Mouse (Mus musculus) kidney, postnatal 14 days (tissue): ENCODE data around the gene Epo.
A peak's percentile ranks its signal among the peaks of the same experiment; 100 is the strongest.

Experiments used
- DNase-seq: peaks from one replicate; pipeline ENCODE4 v3.0.0; 2022; ENCODE audit warnings: mixed read lengths

The Epo gene

GRCm38 (mm10) chr5:137539291-137539801, 6.3 kb upstream of the Epo start:
- DNase-seq = no peak

DNA sequence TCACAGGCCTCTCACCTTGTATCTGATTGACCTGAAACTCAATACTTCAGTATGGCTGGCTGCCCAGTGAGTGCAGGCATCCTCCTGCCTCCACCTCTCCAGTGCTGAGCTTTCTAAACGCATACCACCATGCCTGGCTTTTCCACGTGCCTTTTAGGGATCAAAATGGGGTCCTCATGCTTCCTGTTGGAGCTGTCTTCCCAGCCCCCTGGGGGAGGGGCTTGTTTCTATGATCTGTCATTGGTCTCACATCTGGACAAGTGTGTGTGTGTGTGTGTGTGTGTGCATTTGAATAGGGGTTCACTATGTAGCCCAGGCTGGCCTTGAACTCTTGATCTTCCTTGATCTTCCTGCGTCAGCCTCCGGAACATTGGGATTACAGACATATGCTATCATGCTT, 4.4 kb upstream of the Epo start:
- DNase-seq = no peak

DNA sequence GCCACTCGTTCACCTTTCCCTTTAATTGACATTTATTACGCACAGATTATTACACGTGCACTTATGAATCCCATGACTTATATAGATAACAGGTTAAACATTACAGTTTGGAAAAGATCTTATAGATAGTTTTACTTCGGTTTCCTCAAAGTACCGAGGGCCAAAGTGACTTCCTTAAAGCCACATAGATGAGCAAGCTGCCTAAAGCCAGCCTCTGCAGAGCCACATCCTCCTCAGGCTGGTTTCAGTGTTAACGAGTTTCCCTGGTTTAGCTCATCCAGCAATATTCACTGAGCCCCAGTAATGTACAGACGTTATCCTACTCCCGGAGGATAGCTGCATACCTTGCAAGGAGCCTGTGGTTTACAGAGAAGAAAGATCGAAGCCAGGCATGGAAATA, 2.3 kb upstream of the Epo start:
- DNase-seq = no peak

- DNase-seq = no peak
Observed at GRCm38 (mm10) chr5:137534762-137535161, 1.7 kb upstream of the Epo start.

DNA sequence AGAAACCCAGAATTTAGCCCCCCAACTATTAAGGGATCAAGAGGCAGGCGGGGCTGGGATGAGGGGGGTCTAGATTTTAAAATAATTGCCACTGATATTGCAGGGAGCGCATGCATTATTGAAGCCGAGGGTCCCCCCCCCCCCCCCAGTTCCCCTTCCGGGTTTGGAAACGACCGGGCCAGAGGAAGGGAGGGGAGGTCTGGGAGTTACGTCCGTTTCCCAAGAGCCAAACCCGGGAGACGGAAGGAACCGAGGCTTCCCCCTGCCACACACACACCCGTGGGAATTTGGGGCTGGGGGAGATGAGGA, 280 bp downstream of the Epo start:
- no peak for DNase-seq

GRCm38 (mm10) chr5:137532131-137532807, 773 bp downstream of the Epo start:
- no peak for DNase-seq

DNA sequence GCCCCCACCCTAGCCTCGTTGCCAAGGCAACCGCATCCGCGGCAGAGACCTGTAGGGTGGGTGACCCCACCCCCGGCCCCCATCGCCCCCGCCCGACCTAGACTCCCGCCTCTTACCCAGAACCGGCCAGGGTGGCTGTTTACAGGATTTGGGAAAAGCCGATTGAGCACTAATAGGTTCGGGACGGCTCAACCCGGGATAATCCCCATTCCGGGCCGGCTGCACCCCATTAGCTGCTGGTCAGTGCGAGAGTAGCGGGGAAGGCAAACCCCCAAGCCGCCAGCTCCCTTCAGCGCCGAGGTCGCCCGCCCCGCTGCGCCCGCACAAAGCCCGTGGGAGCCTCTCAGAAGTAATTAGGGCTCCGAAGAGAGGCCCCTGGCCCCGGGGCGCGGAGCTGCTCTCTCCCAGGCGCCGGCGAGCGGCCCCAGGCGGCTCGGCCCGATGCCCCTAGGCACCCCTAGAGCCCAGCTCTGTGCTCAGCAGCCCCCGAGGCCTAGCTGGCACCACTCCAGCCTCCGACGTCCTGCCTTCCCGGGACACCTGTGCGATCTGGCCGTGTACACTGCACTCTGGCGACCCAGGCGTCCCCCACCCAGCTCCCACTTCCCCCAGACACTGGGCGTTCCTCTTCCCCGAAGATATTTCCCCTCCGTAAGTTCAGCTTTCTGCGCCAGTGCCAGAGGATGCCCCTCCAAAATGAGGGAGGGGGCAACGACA, 1.5 kb downstream of the Epo start:
- peak; percentile 74 for DNase-seq

GRCm38 (mm10) chr5:137530588-137531413, 2.2 kb downstream of the Epo start:
- DNase-seq = peak; percentile 83

DNA sequence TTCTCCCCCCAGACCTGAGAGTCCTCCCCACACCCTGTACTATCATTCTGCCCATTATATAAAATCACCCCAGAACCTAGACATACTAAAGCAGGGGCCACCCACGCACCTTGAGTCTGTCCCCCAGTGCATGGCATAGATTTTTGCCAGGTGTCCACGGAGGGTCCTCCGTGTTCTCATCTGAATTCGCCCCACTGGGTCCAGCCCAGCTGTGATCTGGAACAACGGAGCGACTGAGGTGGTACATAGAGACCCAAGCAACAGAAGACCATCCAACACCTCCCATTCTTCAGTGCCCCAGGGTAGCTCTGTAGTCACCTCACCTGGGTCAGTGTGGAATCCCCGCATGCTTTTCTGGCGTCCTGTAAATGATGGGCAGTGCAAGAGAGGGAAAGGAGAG, 3.0 kb downstream of the Epo start:
- no peak for DNase-seq

DNA sequence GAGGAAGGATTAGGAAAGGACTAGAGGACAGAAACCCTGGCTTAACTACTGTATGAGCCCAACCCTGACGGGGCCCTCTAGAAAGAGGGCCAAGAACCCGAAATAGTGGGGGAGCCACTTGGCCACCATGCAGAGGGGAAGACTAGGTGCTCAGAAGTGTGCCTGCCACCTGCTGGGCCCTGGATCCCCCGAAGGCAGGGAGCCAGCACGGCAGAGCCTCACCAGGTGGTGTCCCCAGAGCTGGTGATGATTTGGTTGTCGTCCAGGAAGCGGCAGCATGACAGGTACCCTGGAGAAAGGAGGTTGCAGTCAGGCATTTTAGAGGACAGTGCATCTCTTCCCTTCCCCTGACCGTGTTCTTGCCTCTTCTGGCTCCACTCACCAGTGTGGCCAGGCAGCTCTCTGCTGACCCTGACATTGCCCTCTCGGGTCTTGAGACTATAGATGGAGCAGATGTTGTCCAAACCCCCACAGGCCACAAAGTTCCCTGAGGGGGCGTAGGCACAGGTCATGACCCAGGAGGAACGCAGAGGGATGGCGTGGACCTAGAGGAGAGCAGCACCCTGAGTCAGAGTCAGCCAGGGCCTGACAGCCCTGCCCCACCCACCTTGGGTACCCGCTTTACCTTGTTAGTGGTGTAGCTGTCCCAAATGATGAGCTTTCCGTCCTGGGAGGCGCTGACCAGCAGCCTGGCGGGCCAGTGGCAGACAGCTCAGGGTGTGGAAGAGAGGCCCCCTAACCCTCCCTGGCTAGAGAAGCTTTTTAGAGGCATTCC, 3.6 kb downstream of the Epo start:
- DNase-seq = no peak

DNA sequence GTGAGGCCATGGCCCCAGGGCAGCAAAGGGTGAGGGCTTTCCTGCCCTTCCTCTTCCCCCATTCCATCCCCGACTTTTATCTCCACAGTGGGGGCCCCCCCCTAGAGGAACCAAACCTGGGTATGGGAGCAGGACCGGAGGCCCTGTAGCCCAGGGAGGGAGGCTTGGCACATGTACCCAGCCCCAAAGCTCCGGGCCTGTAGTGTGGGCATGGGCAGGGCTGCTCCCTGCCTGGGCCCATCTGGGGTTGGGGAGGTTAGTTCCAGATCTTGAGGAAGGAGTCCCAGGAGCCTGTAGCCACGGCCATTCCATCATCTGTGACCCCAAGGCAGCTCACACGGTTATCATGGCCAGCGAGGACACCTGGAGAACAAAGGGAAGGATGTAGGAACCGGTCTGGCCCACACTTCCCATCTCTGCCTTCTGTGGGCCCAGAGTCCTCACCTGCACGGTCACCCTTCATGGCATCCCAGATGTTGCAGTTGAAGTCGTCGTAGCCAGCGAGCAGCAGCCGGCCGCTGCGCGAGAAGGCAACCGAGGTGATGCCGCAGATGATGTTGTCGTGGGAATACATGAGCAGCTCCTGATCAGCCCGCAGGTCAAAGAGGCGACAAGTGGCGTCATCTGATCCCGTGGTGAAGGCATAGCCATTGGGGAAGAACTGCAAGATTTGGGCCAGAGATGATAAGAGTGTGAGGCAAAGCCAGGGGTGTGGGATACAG, 4.6 kb downstream of the Epo start:
- no peak for DNase-seq

- DNase-seq = no peak
Observed at GRCm38 (mm10) chr5:137527413-137527812, 5.6 kb downstream of the Epo start.

DNA sequence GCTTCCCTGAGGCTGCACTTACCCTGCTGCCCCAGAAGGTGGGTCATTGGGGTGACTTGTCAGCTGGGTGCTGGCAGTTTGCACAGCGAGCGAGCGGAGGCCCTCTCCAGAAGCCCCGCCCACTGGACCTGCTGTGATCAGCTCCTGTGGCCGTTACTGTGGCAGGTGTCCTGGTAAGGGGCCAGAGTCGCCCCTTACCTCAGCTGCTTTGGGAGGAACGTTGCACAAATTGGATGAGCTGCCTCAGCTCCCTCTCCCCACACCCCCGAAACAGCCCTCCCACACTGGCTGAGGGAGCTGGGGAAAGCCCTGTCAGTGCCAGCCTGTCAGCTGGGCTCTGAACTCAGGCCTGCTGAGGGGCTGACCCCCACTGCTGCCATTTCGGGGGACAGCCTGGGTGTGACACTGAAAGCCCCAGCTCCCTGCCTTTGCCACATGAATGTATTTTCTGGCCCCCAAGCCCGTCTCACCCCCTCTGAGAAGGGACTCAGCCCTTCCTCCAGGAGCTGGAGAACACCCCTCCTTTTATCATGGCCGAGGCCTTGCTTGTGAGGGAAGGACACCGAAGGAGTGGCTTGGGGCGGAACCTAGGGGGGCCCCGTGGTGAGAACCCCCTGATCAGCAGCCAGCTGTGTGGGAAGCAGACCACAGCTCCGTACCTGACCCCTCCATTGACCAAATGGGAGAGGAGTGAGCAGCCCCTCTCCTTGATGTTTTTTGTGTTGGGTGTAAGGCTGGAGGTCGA, 6.7 kb downstream of the Epo start:
- DNase-seq = peak; percentile 69

DNA sequence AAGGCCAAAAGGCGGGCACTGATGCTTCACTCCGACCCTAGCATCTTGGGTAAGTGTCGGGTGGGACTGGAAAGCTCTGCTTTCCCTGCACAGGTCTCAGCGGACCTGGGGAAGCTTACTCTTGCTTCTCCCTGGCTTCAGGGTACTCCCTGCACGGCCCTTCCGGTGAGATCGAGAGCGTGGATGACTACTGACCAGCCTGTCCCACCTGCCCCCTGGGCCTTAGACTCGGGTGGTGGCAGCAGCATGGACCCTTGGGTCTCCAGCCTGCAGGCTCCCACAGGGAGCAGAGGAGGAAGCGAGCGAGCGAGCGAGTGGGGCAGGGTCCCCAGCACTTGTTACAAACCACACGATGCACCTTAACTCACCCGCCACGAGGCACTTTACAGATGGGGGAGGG, 7.5 kb downstream of the Epo start:
- DNase-seq = no peak

- no peak for DNase-seq
Observed at GRCm38 (mm10) chr5:137524671-137525070, 8.4 kb downstream of the Epo start.

GRCm38 (mm10) chr5:137524251-137524515, 8.9 kb downstream of the Epo start:
- no peak for DNase-seq

GRCm38 (mm10) chr5:137523396-137524250, 9.4 kb downstream of the Epo start:
- DNase-seq = no peak

DNA sequence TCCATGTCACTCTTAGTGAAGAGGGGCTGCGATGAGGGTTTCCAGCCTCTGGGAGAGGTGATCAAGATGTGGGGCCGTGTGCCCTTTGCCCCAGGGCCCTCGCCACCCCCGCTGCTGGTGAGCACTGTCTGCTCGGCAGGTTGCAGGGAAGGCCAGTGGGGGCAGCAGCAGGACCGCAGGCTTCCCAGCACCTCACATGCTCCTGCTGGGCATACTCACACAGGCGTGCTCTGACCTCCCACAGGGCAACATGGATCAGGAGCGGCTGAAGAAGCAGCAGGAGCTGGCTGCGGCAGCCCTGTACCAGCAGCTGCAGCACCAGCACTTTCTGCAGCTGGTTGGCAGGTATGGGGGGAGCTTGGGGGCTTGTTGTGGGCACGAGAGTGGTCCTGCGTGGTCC, 10.3 kb downstream of the Epo start:
- no peak for DNase-seq

DNA sequence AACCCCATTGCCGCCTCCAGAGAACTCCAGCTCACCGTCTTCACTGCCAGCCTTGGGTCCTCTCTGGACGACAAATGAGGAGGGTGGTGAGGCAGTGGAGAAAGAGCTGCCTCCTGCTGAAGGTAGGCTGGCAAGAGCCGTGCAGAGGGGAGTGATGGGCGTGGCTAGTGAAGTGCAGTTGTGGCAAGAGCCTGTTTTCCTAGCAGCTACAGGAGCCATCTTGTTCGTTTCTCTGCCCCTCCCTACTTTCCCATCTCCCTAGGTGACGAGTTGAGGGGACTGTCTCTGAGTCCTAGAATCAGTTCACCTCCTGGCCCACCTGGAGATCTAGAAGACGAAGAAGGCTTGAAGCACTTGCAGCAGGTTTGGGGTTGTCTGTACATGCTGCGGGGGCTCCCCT, 11.2 kb downstream of the Epo start:
- DNase-seq = no peak

- no peak for DNase-seq
Observed at GRCm38 (mm10) chr5:137519691-137520550, 13.1 kb downstream of the Epo start.
